Mouse (Mus musculus) embryonic fibroblast, embryonic 13.5 days (primary cell): Measurements from ENCODE around the gene Fam174a. TPM values are rescaled to one million over a fixed set of nuclear protein-coding genes. Genes with fewer than 3 reads are reported as not detected.

Source experiments
- H3K27ac ChIP-seq: 2 replicates; pipeline ENCODE4 v1.5.1; 2012; ENCODE audit warnings: low read length, control low read depth, inconsistent platforms; ENCODE audit not compliant: insufficient read depth
- H3K4me1 ChIP-seq: 2 replicates; pipeline ENCODE4 v1.6.1; 2011; ENCODE audit warnings: low read length; ENCODE audit not compliant: control insufficient read depth, insufficient read depth
- H3K4me3 ChIP-seq: 2 replicates; pipeline ENCODE4 v1.5.1; 2011; ENCODE audit warnings: mild to moderate bottlenecking, control low read depth, low read length; ENCODE audit not compliant: insufficient read depth
- CTCF ChIP-seq: IDR thresholded peaks from 2 replicates; pipeline ENCODE4 v1.5.1; 2011; ENCODE audit warnings: mild to moderate bottlenecking, control low read depth, low read length, moderate library complexity, borderline replicate concordance; ENCODE audit not compliant: insufficient read depth
- POLR2A ChIP-seq: IDR thresholded peaks from 2 replicates; pipeline ENCODE4 v1.6.1; 2011; ENCODE audit warnings: low read depth, mild to moderate bottlenecking, control low read depth, low read length, moderate library complexity
- polyA plus RNA-seq: library from polyadenylated mRNA; stranded (reverse); fragments of >200 nt; gene quantifications from 2 replicates; pipeline ENCODE4 v1.2.4, GENCODE M21; 2011; ENCODE audit warnings: low read depth; ENCODE audit not compliant: missing spikeins, insufficient read length

Gene Fam174a
- polyA plus RNA-seq = 9.5 and 11.2 TPM in 2 replicates

- H3K4me1 ChIP-seq = no peaks in the 10 kb centered on the region
- peak within 1 kb of the TSS; percentile 58 for H3K4me3 ChIP-seq
- peak within 1 kb of the TSS; percentile 29; the same call in 1 of the 2 replicates for H3K27ac ChIP-seq
- TF ChIP-seq POLR2A (peak; percentile 80), CTCF (no peak)
These were observed at the start of gene Fam174a for GRCm38 (mm10) chr1:95313393-95314228. Gene Fam174a, plus strand, starts transcription at chr1:95313623.

- Histone ChIP-seq H3K27ac (no peak overlapping the region), H3K4me3 (no peak overlapping the region), H3K4me1 (no peaks in the 10 kb centered on the region)
- TF ChIP-seq CTCF (no peak), POLR2A (no peak)
These were observed 49.6 kb upstream of the Fam174a start for GRCm38 (mm10) chr1:95263843-95264242.

- TF ChIP-seq CTCF = no peak
- TF ChIP-seq POLR2A = no peak
- H3K4me1 ChIP-seq = no peaks in the 10 kb centered on the region
- no peak overlapping the region for H3K4me3 ChIP-seq
- no peak overlapping the region for H3K27ac ChIP-seq
These were observed 45.3 kb upstream of the Fam174a start for GRCm38 (mm10) chr1:95267950-95268724.

- no peaks in the 10 kb centered on the region for H3K4me1 ChIP-seq
- no peak for TF ChIP-seq CTCF
- no peak for TF ChIP-seq POLR2A
- no peak overlapping the region for H3K27ac ChIP-seq
- H3K4me3 ChIP-seq = no peak overlapping the region
These were observed 40.1 kb upstream of the Fam174a start for GRCm38 (mm10) chr1:95273321-95273720.

GRCm38 (mm10) chr1:95308324-95308723, 5.1 kb upstream of the Fam174a start:
- no peaks in the 10 kb centered on the region for H3K4me1 ChIP-seq
- H3K4me3 ChIP-seq = no peak overlapping the region
- TF ChIP-seq CTCF (no peak), POLR2A (no peak)
- H3K27ac ChIP-seq = no peak overlapping the region

GRCm38 (mm10) chr1:95314229-95314555, 769 bp downstream of the Fam174a start:
- Histone ChIP-seq H3K4me3 (peak overlapping the region; percentile 58), H3K4me1 (no peaks in the 10 kb centered on the region), H3K27ac (no peak overlapping the region)
- no peak for TF ChIP-seq CTCF
- TF ChIP-seq POLR2A = no peak

- H3K4me3 ChIP-seq = no peak overlapping the region
- no peak overlapping the region for H3K27ac ChIP-seq
- no peaks in the 10 kb centered on the region for H3K4me1 ChIP-seq
- no peak for TF ChIP-seq POLR2A
- TF ChIP-seq CTCF = no peak
These were observed 2.6 kb downstream of the Fam174a start for GRCm38 (mm10) chr1:95315981-95316380.

GRCm38 (mm10) chr1:95322219-95322618, 8.8 kb downstream of the Fam174a start:
- H3K4me1 ChIP-seq = no peaks in the 10 kb centered on the region
- TF ChIP-seq POLR2A (no peak), CTCF (no peak)
- no peak overlapping the region for H3K4me3 ChIP-seq
- H3K27ac ChIP-seq = no peak overlapping the region

- Histone ChIP-seq H3K4me1 (no peaks in the 10 kb centered on the region), H3K27ac (no peak overlapping the region), H3K4me3 (no peak overlapping the region)
- no peak for TF ChIP-seq CTCF
- no peak for TF ChIP-seq POLR2A
These were observed 9.6 kb downstream of the Fam174a start for GRCm38 (mm10) chr1:95323004-95323403.

- Histone ChIP-seq H3K27ac (no peak overlapping the region), H3K4me3 (no peak overlapping the region), H3K4me1 (no peaks in the 10 kb centered on the region)
- TF ChIP-seq CTCF (no peak), POLR2A (no peak)
These were observed 13.4 kb downstream of the Fam174a start for GRCm38 (mm10) chr1:95326856-95327255.
